Mouse (Mus musculus) left cerebral cortex, postnatal 10 days (tissue): Measurements from ENCODE around the gene Foxb1. TPM values are rescaled to one million over a fixed set of nuclear protein-coding genes. Genes with fewer than 3 reads are reported as not detected.

Source experiments
- DNase-seq, 2 experiments: peaks; one replicate each; pipeline ENCODE4 v3.0.0; 2021 to 2022; ENCODE audit warnings: low spot score in 2 of 2, mixed read lengths in 1 of 2; ENCODE audit errors: extremely low spot score in 1 of 2
- intact Hi-C: fragments of 180-260 bp; cut with DNase I; formaldehyde crosslinking; loops from one replicate; pipeline ENCODE4 v1.15.1; 2025
- total RNA-seq, 2 experiments: library from RNA; stranded (reverse); gene quantifications; 2 replicates each; pipeline ENCODE4 v1.2.3; 2021

Foxb1 gene
- total RNA-seq, 2 experiments from 2014 or later = not detected

DNA sequence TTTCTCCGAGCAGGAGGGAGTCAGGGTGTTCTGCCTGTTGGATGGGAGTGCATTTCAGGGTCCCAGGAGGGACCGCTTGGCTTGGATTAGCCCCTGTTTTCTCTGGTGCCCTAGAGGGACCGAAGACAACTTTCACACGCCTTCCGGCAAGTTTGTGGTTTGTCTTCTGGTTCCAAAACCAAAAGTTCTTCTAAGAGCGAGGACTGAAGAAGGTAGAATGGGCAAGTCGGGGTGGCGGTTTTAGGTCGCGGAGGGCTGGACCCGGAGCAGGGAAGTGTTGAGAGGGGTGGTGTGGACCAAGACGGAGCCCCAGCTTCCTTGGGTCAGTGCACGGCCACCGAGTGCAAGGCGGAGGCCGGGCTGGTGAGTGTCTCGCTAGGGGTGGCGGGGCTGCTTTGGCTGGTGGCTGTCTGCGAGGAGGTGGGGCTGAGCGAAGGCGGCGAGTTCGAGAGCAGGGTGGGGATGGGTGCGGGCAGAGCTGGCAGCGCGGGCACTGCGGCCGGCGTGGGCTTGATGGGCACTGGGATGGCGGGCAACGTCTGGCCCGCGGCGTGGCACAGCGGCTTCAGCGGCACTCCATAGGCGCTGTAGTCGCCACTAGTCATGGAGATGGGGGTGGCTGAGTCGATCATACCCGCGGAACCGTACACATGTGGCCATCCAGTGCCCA lies 1.7 kb downstream of the Foxb1 start:
- no peak for DNase-seq
- intact Hi-C loops = no loop called here

GRCm38 (mm10) chr9:69758506-69758905 lies 2.2 kb downstream of the Foxb1 start:
- no peak for DNase-seq
- intact Hi-C loops = no loop called here

DNA sequence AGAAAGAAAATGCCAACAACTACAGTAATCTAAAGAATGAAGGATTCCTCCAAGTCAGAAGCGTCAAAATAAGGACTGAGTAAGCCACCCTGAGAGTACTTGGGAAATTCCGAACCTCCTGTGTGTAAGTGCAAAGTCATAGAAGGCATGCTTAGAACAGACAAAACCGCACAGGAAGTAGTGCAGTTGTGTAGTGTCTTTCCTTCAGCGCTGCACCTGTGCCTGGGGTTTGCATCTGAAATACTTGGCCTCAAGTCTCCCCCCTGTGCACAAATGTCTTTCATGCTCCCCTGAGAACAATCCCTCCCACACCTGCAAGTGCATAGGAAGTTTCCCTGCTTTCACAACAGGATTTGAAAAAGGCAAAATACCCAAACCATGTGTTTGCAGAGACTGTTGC lies 3.5 kb downstream of the Foxb1 start:
- intact Hi-C loops = no loop called here
- no peak for DNase-seq

DNA sequence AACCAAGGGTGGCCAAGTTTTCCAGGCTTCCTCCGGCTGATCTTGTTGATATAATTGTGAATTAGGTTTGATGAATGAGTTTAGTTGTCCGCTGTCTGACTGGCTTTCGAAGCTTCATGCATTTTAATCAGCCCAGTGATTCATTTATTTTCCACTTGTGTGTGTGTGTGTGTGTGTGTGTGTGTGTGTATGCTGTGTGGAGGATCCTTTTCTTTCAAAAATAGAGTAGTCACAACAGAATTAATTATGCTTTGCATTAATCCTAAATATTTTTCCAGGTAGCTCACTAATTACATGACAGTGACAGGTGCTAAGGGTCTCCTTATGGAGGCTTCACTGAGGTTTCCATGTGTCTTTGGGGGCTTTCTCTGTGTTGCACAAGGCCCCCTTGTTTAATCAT lies 4.3 kb downstream of the Foxb1 start:
- intact Hi-C loops = no loop called here

GRCm38 (mm10) chr9:69756041-69756440 lies 4.7 kb downstream of the Foxb1 start:
- intact Hi-C loops = no loop called here
- DNase-seq = no peak

More for the DNA sequence above, 4.3 kb downstream of the Foxb1 start:
- DNase-seq = no peak

GRCm38 (mm10) chr9:69755157-69755556 lies 5.6 kb downstream of the Foxb1 start:
- intact Hi-C loops = no loop called here
- DNase-seq = no peak

DNA sequence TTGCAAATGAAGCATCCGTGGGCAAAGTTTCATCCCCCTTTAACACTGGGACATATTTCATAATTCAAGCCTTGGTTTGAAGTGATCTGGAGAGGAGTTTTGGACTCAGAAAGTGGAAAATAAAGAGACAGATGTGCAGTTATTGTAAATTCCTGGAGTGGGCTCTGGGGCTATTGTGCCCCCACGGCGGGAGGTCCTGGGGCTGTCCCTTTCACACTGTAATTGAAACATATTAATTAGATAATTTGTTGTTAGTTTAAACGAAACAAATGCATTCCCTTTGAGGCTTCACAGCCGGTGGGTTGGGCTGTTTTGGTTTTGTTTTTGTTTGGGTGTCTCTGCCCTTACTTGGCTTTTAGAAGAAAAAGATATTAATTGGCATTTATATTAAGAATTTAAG lies 6.0 kb downstream of the Foxb1 start:
- no peak for DNase-seq

GRCm38 (mm10) chr9:69754291-69754690 lies 6.4 kb downstream of the Foxb1 start:
- intact Hi-C loops = no loop called here
- no peak for DNase-seq

More for the DNA sequence above, 6.0 kb downstream of the Foxb1 start:
- intact Hi-C loops = no loop called here

- intact Hi-C loops = no loop called here
- no peak for DNase-seq
Measured at GRCm38 (mm10) chr9:69747971-69748370, 12.8 kb downstream of the Foxb1 start.

DNA sequence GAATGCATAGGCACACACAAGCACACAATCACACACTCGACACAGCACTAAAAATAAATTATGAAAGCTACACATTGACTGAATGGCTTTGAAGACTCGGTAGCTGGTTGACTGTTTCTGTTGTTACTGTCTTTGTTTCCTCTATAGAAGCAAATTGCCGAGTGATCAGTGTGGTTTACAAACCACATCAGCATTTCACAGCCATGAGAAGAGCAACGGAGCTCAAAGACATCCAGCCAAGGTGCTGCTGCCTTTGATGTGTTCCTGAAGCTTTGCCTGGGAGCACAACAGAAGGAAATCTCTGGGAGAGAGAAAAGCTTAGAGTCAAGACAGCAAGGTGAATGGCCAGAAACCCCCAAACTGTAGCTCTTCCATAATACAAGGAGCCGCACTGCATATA lies 32.0 kb downstream of the Foxb1 start:
- intact Hi-C loops = no loop called here
- DNase-seq = no peak

GRCm38 (mm10) chr9:69718431-69718830 lies 42.3 kb downstream of the Foxb1 start:
- no peak for DNase-seq
- intact Hi-C loops = no loop called here

GRCm38 (mm10) chr9:69716364-69716763 lies 44.4 kb downstream of the Foxb1 start:
- intact Hi-C loops = no loop called here
- DNase-seq = no peak

DNA sequence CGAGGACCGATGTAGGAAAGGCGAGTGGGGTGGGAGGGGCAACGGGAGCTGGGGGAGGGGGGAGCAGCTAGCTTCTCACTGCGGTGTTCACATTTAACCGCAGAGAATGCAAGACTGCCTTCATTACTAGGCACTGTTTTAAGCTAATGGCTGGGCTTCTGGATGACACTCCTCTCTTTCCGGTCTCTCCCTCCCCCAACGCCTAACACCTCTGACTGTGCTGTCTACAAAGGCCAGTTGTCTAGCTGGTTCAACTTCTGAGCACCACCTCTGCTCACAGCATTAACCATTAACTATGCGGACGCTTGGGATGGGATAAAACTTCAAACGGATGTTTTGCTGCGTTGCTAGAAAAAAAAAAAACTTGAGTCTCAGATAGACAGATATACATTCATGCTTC lies 45.3 kb downstream of the Foxb1 start:
- intact Hi-C loops = no loop called here
- no peak for DNase-seq

DNA sequence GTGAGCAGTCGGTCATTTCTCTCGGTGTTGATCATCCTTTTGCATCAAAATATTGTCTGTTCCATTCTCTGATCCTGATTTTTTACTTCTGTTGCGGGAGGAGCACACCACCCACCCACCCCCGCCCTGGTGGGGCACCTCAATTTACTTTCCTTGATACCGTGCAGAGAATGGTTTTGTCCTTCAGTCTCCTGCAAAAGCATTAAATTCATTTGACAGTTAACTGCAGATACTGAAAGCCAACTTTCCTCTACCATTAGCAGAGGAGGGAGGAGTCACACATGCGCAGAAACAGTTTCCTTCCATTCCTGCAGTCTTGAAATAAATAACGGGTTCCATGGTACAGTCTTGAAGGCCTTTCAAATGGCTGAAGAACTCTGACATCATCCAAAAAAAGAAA lies 46.4 kb downstream of the Foxb1 start:
- intact Hi-C loops = no loop called here
- no peak for DNase-seq

DNA sequence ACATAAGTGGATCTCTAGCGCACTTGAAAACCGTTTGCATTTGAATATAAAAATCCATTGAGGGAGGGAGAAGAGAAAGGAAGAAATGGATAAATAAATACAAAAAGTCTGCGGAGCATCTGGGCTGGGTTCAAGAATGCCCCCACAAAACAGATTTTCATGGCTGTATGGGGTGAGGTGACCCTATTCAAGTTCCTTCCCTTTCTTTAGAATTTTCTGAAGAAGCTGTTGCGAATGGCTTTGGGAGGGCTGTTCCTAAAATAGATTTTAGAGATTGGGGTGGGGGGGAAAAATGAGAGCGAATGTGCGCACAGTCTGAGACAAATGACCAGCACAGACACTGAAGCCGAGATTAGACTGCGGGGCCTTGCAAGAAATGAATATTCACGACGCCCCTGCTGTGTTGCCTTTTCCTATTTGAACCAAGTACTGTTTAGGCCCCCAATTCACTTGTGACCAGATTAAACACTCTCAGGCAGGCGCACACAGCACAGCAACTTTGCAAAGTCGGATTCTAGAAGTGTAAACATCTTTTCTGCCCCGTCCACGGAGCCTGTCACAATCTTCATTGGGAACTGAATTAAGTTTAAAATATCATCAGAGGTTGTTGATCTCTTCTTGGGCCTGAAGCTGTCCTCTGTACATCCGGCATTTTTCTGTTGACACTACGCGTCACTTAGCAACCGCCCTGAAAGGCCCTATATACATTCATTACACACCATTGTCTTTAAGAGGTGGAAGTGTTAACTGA lies 47.0 kb downstream of the Foxb1 start:
- intact Hi-C loops = no loop called here
- no peak for DNase-seq

DNA sequence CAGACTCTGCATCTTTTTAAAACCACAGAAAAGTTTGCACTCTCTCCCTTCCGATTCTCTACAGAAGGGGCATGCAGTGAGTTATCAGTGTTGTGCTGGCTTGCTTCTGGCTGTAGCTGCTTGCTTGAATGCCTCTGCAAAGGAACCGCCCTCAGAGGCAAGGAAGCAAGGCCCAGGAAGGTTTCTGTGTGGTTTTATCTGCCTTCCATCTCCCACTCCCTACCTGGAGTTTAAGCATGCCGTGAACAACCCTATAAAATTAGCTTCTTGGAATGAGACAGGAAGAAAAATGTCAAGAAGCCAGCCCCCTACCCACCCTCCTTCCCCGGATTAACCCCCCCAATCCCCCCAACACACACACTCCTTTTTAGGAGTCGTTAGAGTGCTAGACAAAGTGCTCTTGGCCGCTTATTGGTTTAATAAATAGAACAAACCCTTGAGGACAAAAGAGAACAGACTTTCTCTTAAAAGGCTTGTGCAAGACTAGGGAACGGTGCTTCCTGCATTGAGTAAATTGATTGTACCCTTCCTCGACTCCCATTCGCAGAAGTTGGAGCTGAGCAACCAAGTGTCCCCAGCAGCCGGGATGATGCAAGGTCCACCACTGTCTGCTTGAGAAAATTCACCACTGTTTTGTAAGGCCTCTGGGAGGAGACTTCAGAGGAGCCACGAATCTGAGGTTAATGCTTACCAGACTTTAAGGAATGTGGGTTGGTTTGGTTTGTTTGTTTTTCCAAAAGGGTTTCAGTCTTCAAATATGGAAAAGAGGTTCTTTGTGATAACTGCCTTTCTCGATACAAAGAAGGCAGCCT lies 47.8 kb downstream of the Foxb1 start:
- intact Hi-C loops = no loop called here
- DNase-seq = no peak
